ENCODE assay signal across 14 mouse cellular contexts in genomic region chr10:62545759-62546158, GRCm38 (mm10).
"Had no signal": no experiment of that assay in that cellular context is flagged by ENCODE, and none has a peak within 500 bp of the region (broad histone marks: within the 10 kb centered on the region; RNA-seq: fewer than 3 reads in every experiment).

No protein-coding gene starts in this region.

- H3K27ac ChIP-seq: limb, embryonic 13.5 days; liver, embryonic 14.5 days; macrophage; midbrain, embryonic 12.5 days; stomach, embryonic 15.5 days had no signal

- H3K4me1 ChIP-seq: limb, embryonic 13.5 days; midbrain, embryonic 12.5 days; stomach, embryonic 15.5 days had no signal

- ATAC-seq: midbrain, embryonic 16.5 days had no signal

- H3K9me3 ChIP-seq: limb, embryonic 13.5 days; megakaryocyte, embryonic 14.5 days; midbrain, embryonic 12.5 days; stomach, embryonic 15.5 days had no signal

- H3K9ac ChIP-seq: limb, embryonic 13.5 days; liver, embryonic 14.5 days; midbrain, embryonic 12.5 days; stomach, embryonic 15.5 days had no signal

- H3K4me2 ChIP-seq: limb, embryonic 13.5 days; midbrain, embryonic 12.5 days; stomach, embryonic 15.5 days had no signal

- H3K27me3 ChIP-seq: limb, embryonic 13.5 days; megakaryocyte, embryonic 14.5 days; midbrain, embryonic 12.5 days; stomach, embryonic 15.5 days had no signal

- H3K36me3 ChIP-seq: limb, embryonic 13.5 days; midbrain, embryonic 12.5 days; stomach, embryonic 15.5 days had no signal

- H3K4me3 ChIP-seq: limb, embryonic 13.5 days; megakaryocyte, embryonic 14.5 days; midbrain, embryonic 12.5 days; stomach, embryonic 15.5 days had no signal

- DNase-seq: layer of hippocampus, adult 9-11 months; layer of hippocampus, postnatal 36 days; left cerebral cortex, postnatal 4 days; lung, adult 2 months; right cerebral cortex, postnatal 14 days; thymus, adult 2 months; thymus, postnatal 25 days had no signal
